Mouse (Mus musculus): ENCODE data around the gene Zfp982. TPM values are rescaled to one million over a fixed set of nuclear protein-coding genes. Genes with fewer than 3 reads are reported as not detected.

Gene Zfp982
- polyA plus RNA-seq, 1 experiment from 2014 or later: 5.2 TPM

Other genes starting within 250 kb of the Zfp982 start
- 0.19 and 0.20 TPM in 2 replicates for gene Zfp988, start 186.7 kb upstream of the Zfp982 start, polyA plus RNA-seq (2016; fragmentation: Nextera tagmentation; extraction: Ambion mirVana)
- gene Zfp978, start 131.1 kb upstream of the Zfp982 start, polyA plus RNA-seq (2016; fragmentation: Nextera tagmentation; extraction: Ambion mirVana): 0.26 and 0.32 TPM in 2 replicates
- 0.14 and 0.20 TPM in 2 replicates for gene Gm16503, start 47.8 kb downstream of the Zfp982 start, polyA plus RNA-seq (2016; fragmentation: Nextera tagmentation; extraction: Ambion mirVana)
- gene Zfp985, start 60.9 kb downstream of the Zfp982 start, polyA plus RNA-seq (2016; fragmentation: Nextera tagmentation; extraction: Ambion mirVana): 0.21 and 0.29 TPM in 2 replicates
- 7.1 TPM in 2 replicates for gene Zfp979, start 150.1 kb downstream of the Zfp982 start, polyA plus RNA-seq (2016; fragmentation: Nextera tagmentation; extraction: Ambion mirVana)
- not detected in 2 replicates for gene Zfp534, start 210.1 kb downstream of the Zfp982 start, polyA plus RNA-seq (2016; fragmentation: Nextera tagmentation; extraction: Ambion mirVana)

Data from liver, embryonic 12.5 days (tissue).